Comparison of ENCODE assay signal across 8 mouse cellular contexts in genomic region chr2:131909683-131910572, GRCm38 (mm10). TPM values are rescaled to one million over a fixed set of nuclear protein-coding genes. Genes with fewer than 3 reads are reported as not detected.
DNase-seq lines count a peak whose midpoint lies in the region; ATAC-seq lines count a peak whose summit lies in the region.

TSS of gene Prnp (plus strand) at chr2:131909928.
TSS of gene Prn (plus strand) at chr2:131909957.

- no peaks in the 10 kb centered on the region for H3K27me3 ChIP-seq in hindbrain, embryonic 14.5 days (ENCODE audit: control insufficient read depth, insufficient read depth, low read length)

- 4% methylated on average over 44 of the region's 52 CpGs for WGBS in hindbrain, embryonic 14.5 days

- H3K4me1 ChIP-seq in hindbrain, embryonic 14.5 days (replicated peaks; ENCODE audit: control insufficient read depth, insufficient read depth, low read length): peaks cover 28% of the 10 kb centered on the region

- H3K9ac ChIP-seq in hindbrain, embryonic 14.5 days: peak within 1 kb of the TSS; percentile 94

- 0 out of 2 replicates have a peak, but pooled peaks cover 6% of the 10 kb centered on the region for H3K36me3 ChIP-seq in hindbrain, embryonic 14.5 days (replicated peaks; ENCODE audit: control insufficient read depth, insufficient read depth)

- H3K27ac ChIP-seq in hindbrain, embryonic 14.5 days: peak within 1 kb of the TSS; percentile 96

- H3K9me3 ChIP-seq in hindbrain, embryonic 14.5 days (ENCODE audit: control insufficient read depth, low read length): no peaks in the 10 kb centered on the region

- peak; percentile 91 for DNase-seq in R1 (ENCODE audit: low read depth, low spot score)
- DNase-seq in cerebellum, postnatal 25 days: peak; percentile 95 to 99
- DNase-seq in frontal cortex, postnatal 25 days (ENCODE audit: low spot score in 2 of 2): peak; percentile 74 to 86
- DNase-seq in hindbrain, embryonic 14.5 days (ENCODE audit: low spot score): peak; percentile 90
- peak; percentile 89 to 90 for DNase-seq in layer of hippocampus, postnatal 36 days
- DNase-seq in lung, postnatal 36 days: peak; percentile 93
- peak; percentile 95 for DNase-seq in retina, postnatal 1 day
- peak; percentile 74 to 85 for DNase-seq in urinary bladder, adult 18-20 months (ENCODE audit: low spot score in 2 of 2)

- peak; percentile 96 for ATAC-seq in hindbrain, embryonic 14.5 days (ENCODE audit: low FRiP score)

- H3K4me2 ChIP-seq in hindbrain, embryonic 14.5 days (replicated peaks): peak within 1 kb of the TSS; percentile 68

- H3K4me3 ChIP-seq in hindbrain, embryonic 14.5 days (replicated peaks; ENCODE audit: low read length): peak within 1 kb of the TSS; percentile 71

RNA-seq across cellular contexts. Expression of gene Prnp, which starts in this region (rescaled TPM):
- polyA plus RNA-seq in hindbrain, embryonic 14.5 days (2014; fragmentation: Nextera tagmentation; extraction: Ambion mirVana): 99.5 and 101 TPM in 2 replicates
- total RNA-seq in layer of hippocampus, postnatal 36 days (2021): 100 to 1,000 TPM; 922 to 985 TPM

RNA-seq across cellular contexts. Expression of gene Prn, which starts in this region (rescaled TPM):
- not detected in 2 replicates for polyA plus RNA-seq in hindbrain, embryonic 14.5 days (2014; fragmentation: Nextera tagmentation; extraction: Ambion mirVana)
- total RNA-seq in layer of hippocampus, postnatal 36 days (2021): not detected

Comparison
In these comparisons a context has a peak if more than half of its experiments do, and no peak if none do; other contexts are left out.
1. Peak in every context shown above with its lines: DNase-seq, ATAC-seq, H3K4me3 ChIP-seq and H3K27ac ChIP-seq.